Mouse (Mus musculus): ENCODE results near the gene Eif4enif1. TPM values are rescaled to one million over a fixed set of nuclear protein-coding genes. Genes with fewer than 3 reads are reported as not detected.
A peak's percentile ranks its signal among the peaks of the same experiment; 100 is the strongest.

The Eif4enif1 gene
- polyA plus RNA-seq, 1 experiment from 2014 or later = 75.0 TPM

DNA sequence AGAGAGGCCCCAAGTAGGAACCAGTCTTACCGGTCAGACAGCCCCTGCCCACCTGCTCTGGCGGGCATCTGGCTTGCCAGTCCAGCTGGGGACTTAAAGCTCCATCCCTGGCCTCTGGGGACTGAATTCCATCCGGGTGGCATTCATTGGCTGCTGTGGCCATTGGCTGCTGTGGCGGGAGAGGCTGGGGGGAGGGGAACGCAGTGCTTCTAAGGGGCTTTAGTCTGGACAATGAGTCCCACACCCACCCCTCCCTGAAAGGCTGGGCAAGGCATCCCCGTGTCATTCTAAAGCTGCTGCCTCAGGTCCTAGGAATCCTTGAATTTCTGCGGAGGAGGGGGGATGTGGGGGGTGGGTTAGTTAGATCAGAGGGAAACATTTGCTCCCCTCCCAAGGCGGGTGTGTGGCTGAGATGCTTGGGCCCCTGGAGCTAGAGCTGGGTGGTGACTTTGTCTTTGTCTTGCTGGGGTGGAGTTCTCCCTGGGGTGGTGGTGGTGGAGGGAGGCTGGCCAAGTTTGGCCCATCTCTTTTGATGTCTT is 90.6 kb downstream of the Eif4enif1 start:
- peak overlapping the region; percentile 97 for H3K27ac ChIP-seq (ENCODE audit: low read depth, low read length)
- peaks cover 25% of the 10 kb centered on the region for H3K4me1 ChIP-seq (replicated peaks; ENCODE audit: control insufficient read depth, insufficient read depth, low read length)
- no peaks in the 10 kb centered on the region for H3K27me3 ChIP-seq (ENCODE audit: control insufficient read depth, insufficient read depth, low read length)
- ATAC-seq (replicated peaks; ENCODE audit: low FRiP score) = peak; percentile 66
- WGBS = under 1% methylated on average over 8 of the region's 8 CpGs
- H3K9me3 ChIP-seq (ENCODE audit: control insufficient read depth, low read length) = no peaks in the 10 kb centered on the region
- peak overlapping the region; percentile 99 for H3K4me2 ChIP-seq (ENCODE audit: low read depth, low read length, severe bottlenecking)
- peak overlapping the region; percentile 99 for H3K9ac ChIP-seq (ENCODE audit: low read length)
- DNase-seq (ENCODE audit: low spot score) = peak; percentile 93
- peaks cover 24% of the 10 kb centered on the region for H3K36me3 ChIP-seq (ENCODE audit: control insufficient read depth, insufficient read depth, low read length)
- H3K4me3 ChIP-seq (ENCODE audit: low read depth, low read length) = peak overlapping the region; percentile 92

DNA sequence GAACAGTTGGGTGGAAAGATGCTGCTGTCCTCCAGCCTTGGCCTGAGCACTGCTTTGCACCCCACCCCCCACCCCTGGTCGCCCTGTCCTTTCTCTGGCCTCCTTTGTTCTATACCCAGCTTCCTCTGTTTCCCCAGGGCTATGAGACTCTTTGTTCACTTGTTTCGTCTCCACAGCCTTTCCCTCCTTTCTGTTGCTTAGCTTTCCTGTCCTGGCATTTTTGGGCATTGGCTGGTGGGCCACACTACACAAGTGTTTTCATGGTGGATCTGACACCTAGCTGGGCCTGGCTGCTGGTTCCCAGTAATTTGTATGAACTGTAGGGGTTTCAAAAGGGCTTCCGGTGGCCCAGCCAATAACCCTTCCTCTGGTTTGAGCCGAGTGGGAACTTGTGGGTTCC is 91.2 kb downstream of the Eif4enif1 start:
- 15% methylated on average over 4 of the region's 4 CpGs for WGBS
- Histone ChIP-seq H3K9me3 (ENCODE audit: control insufficient read depth, low read length) (no peaks in the 10 kb centered on the region), H3K4me2 (ENCODE audit: low read depth, low read length, severe bottlenecking) (peak overlapping the region; percentile 99), H3K27me3 (ENCODE audit: control insufficient read depth, insufficient read depth, low read length) (no peaks in the 10 kb centered on the region), H3K9ac (ENCODE audit: low read length) (peak overlapping the region; percentile 99), H3K36me3 (ENCODE audit: control insufficient read depth, insufficient read depth, low read length) (peaks cover 26% of the 10 kb centered on the region), H3K27ac (ENCODE audit: low read depth, low read length) (peak overlapping the region; percentile 97), H3K4me3 (ENCODE audit: low read depth, low read length) (peak overlapping the region; percentile 92), H3K4me1 (replicated peaks; ENCODE audit: control insufficient read depth, insufficient read depth, low read length) (peaks cover 23% of the 10 kb centered on the region)
- ATAC-seq (replicated peaks; ENCODE audit: low FRiP score) (no peak), DNase-seq (ENCODE audit: low spot score) (no peak)

Other genes with a start within 250 kb of the Eif4enif1 start
- gene Sfi1, start 8.9 kb upstream of the Eif4enif1 start, polyA plus RNA-seq (2014; fragmentation: Nextera tagmentation; extraction: Ambion mirVana) = 12.9 and 14.9 TPM in 2 replicates
- 289 and 299 TPM in 2 replicates for gene Drg1, start 64.0 kb downstream of the Eif4enif1 start, polyA plus RNA-seq (2014; fragmentation: Nextera tagmentation; extraction: Ambion mirVana)
- gene Patz1, start 86.5 kb downstream of the Eif4enif1 start, polyA plus RNA-seq (2014; fragmentation: Nextera tagmentation; extraction: Ambion mirVana) = 130 and 131 TPM in 2 replicates
- 9.7 and 10.6 TPM in 2 replicates for gene Pik3ip1, start 128.0 kb downstream of the Eif4enif1 start, polyA plus RNA-seq (2014; fragmentation: Nextera tagmentation; extraction: Ambion mirVana)
- gene Limk2, start 206.8 kb downstream of the Eif4enif1 start, polyA plus RNA-seq (2014; fragmentation: Nextera tagmentation; extraction: Ambion mirVana) = 51.8 and 63.9 TPM in 2 replicates
- 45.9 and 47.5 TPM in 2 replicates for gene Rnf185, start 250.0 kb downstream of the Eif4enif1 start, polyA plus RNA-seq (2014; fragmentation: Nextera tagmentation; extraction: Ambion mirVana)